Mouse (Mus musculus) large intestine, adult 2 months (tissue): ENCODE data around the gene Hdgfl2. TPM values are rescaled to one million over a fixed set of nuclear protein-coding genes. Genes with fewer than 3 reads are reported as not detected.
A peak's percentile ranks its signal among the peaks of the same experiment; 100 is the strongest.
"Not testable (repeated sequence)": the region's sequence is repeated elsewhere in the genome, so short reads cannot be mapped to it uniquely, and the experiment has no call there.

Source experiments
- DNase-seq: peaks from one replicate; pipeline ENCODE4 v3.0.0-alpha.2; 2012; ENCODE audit warnings: low read depth, low spot score
- WGBS: fragments of 180-500 bp; shearing (Covaris S2); methylation state at CpG from one replicate; pipeline ENCODE4 v1.1.7; 2018; 5-methylcytosine and 5-hydroxymethylcytosine counted together
- polyA plus RNA-seq: library from polyadenylated mRNA; depleted of rRNA; stranded (reverse); fragments of >200 nt; gene quantifications from 2 replicates; pipeline ENCODE4 v1.2.3, GENCODE M21; 2012

The Hdgfl2 gene
- polyA plus RNA-seq, 1 experiment = 22.2 TPM

DNA sequence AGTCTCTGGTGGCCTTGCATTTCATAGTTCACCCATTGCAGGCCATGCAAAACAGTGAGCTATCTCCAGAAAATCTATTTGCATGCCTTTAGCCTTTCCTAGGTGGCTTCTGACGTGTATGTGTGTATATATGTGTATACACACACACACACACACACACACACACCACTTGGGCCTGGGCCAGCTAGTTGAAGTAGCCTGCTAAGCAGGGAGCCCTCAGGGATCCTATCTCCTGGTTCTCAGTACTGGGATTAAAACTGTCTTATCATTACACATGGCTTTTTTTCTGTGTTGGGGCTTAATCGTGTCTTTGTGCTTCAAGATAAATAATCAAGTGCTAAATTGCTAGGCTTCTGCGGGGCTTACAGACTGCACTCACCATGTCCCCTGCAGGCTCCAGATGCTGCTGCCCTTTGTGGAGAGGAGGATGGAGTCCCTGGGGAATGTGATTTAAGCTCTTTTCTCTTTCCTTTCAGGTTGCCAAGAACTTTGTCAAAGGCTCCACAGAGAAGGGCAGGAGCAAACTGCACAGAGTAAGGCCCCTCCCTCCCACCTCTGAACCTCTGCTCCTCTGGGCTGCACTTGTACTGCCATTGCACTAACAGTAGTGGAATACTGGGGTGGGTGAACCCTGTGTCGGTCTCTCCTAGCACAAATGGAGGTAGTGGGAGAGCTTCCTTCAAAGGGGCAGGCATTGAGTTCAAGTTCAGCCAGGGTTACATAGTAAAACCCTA lies 23.3 kb upstream of the Hdgfl2 start:
- DNase-seq = no peak
- 68% methylated on average over 4 of the region's 4 CpGs for WGBS

DNA sequence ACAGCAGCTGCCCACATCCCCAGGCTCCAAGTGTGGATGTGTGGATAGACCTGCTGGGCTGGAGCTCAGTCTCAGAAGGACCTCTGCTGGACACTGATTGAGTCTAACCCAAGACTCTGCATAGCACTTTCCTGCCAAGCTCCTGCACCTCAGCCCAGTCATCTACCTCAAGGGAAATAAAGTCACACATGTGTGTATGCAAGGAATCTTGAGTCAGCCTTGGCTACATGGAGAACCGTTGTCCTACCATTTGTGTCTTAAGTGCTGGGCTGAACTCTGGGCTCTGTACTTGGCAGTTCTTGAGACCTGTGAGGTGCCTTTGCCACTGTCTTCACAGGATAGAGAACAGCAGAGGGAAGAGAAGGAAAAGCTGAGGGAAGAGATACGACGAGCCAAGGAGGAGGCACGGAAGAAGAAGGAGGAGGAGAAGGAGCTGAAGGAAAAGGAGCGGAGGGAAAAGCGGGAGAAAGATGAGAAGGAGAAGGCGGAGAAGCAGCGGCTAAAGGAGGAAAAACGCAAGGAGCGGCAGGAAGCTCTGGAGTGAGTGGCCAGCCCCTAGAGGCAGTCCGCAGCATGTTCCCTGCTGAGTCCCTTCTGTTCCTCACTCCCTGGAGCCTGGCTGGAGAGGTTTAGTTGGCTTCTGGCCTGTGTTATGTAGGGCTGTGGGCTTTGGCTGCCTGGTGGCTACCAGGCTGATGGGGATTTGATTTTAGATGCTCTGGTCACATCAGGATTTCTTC lies 21.9 kb upstream of the Hdgfl2 start:
- DNase-seq = no peak
- 93% methylated on average over 11 of the region's 11 CpGs for WGBS

DNA sequence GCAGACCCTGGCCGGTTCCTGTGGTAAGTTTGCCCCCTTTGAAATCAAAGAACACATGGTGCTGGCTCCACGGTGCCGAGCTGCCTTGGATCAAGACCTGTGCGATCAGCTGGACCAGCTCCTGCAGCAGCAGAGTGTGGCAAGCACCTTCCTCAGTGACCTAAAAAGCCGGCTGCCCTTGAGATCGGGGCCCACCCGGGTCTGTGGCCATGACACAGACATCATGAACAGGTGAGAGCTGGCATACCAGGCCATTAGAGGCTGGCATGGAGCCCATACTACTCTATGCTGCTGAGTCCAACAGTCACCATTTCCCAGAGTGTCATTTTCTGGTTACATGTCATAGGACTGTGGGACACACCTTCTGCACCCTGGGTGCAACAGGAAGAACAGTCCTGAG lies 17.4 kb upstream of the Hdgfl2 start:
- 85% methylated on average over 7 of the region's 7 CpGs for WGBS
- DNase-seq = no peak

DNA sequence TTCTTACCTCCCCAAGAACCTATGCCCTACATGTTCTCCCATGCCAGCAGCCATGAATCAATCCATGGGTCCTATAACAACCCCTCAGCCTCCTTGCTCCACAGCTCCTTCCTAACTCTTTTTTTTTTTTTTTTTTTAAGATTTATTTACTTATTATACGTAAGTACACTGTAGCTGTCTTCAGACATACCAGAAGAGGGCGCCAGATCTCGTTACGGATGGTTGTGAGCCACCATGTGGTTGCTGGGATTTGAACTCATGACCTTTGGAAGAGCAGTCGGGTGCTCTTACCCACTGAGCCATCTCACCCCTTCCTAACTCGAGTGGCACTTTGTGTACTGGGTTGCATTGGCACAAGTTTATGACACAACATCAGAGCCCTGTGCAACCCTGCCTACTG lies 13.7 kb upstream of the Hdgfl2 start:
- 71% methylated on average over 6 of the region's 6 CpGs for WGBS
- not testable (repeated sequence) for DNase-seq

DNA sequence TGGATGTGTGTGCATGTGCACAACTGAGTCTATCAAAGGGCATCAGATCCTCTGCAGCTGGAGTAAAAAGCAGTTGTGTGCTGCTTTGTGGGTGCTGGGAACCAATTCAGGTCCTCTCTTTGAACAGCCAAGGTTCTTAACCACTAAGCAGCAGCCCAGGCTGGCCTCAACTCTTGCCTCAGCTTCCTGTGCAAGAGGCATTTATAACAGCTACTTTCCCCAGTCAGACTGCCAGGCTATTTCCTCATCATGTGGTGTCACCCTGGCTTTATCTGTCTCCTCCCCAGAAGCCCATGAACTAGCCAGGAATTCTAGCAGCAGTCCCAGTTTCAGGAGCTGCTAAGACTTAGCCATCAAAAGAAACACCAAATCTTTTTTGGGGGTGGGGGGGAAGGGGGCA lies 13.0 kb upstream of the Hdgfl2 start:
- DNase-seq = no peak

DNA sequence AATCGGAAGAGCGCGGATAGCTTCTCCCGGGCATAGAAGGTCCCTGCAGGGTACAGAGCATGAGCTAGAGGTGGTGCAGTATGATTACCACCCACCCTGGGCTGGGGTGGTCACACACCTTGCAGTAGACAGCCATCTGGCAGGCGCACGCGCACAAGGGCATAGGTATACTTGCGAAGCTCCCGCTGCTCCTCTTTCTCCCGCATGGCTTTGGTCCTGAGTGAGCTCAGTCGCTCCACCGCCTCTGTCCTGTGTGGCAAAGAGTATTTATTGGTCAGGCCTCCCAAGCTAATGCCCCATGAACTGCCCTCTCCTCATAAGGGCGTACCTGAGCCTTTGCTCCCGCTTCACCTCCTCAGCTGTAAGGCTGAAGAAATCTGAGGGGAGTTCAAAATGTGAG lies 10.4 kb upstream of the Hdgfl2 start:
- WGBS = 94% methylated on average over 14 of the region's 14 CpGs
- DNase-seq = no peak

DNA sequence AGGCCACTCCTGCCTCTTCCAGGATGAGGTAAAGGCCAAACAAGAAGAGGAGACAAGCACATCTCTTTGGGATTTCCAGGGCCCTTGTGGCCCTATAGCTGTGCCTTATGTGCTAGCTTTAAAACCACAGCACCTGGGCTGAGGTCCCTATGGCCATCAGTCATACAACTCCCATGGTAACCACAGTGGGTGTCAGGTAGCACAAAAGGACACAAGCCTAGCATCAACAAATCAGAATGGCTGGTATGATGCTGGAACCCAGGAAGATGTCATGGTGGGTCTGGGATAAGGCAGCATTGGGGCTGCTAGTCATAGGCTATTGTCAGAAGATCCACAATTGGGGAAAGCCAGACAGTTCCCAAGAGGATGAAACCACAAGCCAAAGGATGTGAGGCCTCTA lies 8.3 kb upstream of the Hdgfl2 start:
- no peak for DNase-seq

DNA sequence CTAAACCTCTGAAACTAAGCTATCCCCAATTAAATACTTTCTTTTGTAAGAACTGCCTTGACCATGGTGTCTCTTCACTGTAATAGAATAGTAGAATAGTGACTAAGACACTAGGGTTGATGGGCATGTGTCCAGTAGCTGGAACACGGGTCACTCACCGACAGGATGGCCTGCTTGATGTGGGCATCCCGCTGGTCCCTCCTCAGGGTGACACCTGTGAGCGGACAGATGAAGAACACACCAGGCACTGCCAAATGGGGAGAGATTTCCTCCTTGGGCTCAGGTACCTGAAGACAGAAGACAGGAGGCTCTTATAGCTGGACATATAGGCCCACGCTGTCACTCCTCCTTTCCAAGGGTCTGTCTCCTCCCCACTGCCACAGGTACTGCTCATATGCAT lies 7.2 kb upstream of the Hdgfl2 start:
- DNase-seq = no peak
- WGBS = 89% methylated on average over 5 of the region's 5 CpGs

DNA sequence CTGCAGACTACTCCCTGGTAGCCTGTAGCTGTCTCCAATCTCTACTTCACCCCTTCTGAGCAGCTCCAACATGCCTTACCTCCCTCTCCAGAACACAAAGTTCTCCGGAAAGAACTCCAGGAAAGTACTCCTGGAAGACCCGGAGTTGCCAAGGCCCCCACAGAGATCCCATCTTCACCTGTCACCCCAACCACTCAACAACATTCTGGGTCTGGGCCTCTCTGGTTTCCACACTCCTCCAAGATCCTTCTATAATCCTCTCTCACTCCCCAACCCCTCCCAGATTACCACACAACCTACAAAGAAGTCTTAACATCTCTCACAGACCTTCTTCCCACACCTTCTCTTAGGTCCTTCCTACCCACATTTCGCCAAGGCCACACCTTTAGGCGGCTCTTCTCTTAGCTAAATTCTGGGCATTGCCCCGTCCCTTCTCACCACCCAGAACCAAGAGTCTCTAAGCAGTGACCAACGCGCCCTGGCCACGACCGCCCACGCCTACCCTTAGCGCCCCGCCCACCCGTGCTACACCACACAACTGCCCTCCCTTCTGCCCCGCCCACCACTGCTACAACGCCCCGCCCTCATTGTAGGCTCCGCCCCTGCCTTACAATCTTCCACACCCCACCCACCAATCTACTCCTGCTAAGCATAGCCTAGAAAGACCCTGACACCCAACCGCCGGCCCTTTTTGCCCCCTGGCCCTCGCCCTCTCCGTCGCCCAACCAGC lies 5.2 kb upstream of the Hdgfl2 start:
- DNase-seq = peak; percentile 64
- WGBS = 7% methylated on average over 22 of the region's 22 CpGs

DNA sequence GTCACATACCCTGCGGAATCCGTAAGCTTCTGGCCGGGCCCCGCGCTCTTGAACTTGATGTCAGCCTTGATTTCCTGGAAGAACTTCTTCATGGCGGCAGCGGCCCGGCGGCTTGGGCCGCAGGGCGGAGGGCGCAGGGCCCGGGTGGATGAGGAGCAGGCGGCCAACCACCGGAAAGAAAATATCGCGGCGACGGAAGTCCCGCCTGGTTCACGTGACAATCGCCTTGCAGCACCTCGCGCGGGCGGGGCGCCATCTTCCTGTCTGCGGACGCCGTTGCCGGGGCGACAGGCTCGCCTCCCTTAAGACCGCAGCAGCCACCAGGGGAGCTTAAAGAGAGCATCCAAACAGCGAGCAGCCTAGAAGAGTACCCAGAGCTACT lies 4.6 kb upstream of the Hdgfl2 start, which contains the start of gene Ubxn6:
Ubxn6 (minus strand) TSS at position 202 of the 382 bp plus-strand sequence.
- under 1% methylated on average over 35 of the region's 35 CpGs for WGBS

DNA sequence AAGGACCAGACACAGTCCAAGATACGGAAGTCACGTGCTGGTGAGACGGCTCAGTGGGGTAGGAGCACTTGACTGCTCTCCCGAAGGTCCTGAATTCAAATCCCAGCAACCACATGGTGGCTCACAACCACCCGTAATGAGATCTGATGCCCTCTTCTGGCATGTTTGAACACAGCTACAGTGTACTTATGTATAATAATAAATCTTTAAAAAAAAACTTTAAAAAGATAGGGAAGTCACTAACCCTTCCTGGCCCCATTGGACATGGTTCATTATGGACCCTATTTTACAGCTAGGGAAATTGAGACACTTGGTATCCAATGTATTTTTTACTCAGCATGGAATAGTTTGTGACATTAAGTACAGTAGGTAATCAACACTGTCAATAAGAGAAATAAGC lies 1.9 kb upstream of the Hdgfl2 start:
- WGBS = 73% methylated on average over 5 of the region's 5 CpGs
- DNase-seq = no peak

More for the DNA sequence above, 4.6 kb upstream of the Hdgfl2 start, which contains the start of gene Ubxn6:
- DNase-seq = peak; percentile 76

DNA sequence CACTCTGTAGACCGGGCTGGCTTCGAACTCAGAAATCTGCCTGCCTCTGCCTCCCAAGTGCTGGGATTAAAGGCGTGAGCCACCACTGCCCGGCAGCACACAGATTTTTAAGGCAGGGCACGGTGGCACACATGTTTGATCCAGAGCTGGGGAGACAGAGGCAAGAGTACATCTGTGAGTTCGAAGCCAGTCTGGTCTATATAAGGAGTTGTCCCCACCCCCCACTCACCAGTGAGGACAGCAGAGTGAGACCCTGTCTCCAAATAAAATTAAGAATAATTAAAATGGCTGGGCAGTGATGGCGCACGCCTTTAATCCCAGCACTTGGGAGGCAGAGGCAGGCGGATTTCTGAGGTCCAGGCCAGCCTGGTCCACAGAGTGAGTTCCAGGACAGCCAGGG lies 1.1 kb upstream of the Hdgfl2 start:
- 62% methylated on average over 9 of the region's 9 CpGs for WGBS
- not testable (repeated sequence) for DNase-seq

DNA sequence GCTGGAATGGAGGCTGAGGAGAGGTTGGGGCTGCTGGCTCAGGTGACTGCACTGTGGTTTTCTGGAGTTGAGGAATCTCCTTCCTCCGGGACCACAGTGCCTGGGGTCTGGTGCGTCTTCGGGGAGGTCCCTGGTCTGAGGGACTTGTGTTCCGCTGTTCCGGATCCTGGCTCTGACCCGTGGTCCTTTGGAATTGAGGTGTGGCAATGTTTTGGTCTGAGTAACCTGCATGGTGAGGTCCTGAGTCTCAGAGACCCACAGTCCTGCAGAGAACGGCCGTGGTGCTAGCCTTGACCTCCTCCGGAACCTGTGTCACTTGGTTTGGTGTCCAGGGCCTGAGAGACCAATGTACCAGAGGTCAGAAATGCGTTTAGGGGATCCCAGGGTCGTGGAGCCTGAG lies 487 bp downstream of the Hdgfl2 start:
- no peak for DNase-seq
- under 1% methylated on average over 11 of the region's 11 CpGs for WGBS

DNA sequence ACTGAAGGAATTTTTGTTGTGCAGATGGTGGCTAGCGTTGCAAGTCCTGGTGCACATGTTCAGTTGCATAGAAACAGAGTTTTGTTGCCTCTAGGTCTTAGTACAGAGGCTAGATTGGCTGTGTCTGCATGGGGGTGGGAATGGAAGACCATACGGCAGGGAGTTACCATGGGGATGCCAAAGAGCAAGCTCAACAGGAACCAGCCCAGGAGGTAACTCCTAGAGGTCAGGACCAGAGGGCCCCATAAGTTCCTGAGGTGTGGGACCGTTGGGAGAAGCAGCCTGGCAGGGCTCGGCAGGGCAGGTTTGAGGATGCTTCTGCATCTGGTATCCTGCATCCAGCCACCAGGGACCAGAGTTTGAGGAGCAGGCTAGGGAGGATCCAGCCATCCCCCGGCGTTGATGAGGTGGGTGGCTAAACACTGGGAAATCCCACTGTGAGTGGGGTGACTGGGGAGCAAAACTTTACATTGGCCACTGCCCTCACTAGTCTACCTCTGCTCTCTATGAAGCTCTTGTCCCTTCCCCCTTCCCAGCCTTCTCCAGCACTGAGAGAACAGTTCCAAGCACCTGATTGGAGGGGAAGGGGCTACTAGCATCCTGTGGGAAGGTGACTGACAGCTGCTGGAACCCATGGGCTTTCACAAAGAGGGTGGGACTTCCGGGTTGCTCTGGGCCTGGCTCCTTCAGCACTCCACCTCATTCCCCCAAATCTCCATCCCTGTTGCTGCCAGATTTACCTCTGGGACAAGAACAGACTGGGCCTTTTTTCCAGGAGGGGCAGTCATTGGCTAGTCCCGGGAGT lies 1.5 kb downstream of the Hdgfl2 start:
- DNase-seq = no peak
- 38% methylated on average over 8 of the region's 8 CpGs for WGBS

DNA sequence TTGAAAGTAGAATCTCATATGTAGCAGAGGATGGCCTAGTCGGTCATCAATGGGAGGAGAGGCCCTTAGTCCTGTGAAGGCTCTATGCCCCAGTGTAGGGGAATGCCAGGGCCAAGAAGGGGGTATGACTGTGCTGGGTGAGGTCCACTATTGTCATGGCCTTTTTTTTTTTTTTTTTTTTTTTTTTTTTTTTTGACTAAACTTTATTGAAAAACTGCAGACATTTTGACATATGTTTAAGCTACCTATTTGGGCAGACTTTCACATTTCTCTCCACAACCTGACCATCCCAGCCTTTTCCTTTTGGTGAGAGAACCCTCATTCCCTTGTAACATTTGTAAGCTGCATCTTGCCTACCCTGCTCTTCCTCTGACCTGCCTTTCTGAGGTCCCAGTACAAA lies 12.9 kb downstream of the Hdgfl2 start:
- no peak for DNase-seq
- 92% methylated on average over 1 of the region's 1 CpGs for WGBS

DNA sequence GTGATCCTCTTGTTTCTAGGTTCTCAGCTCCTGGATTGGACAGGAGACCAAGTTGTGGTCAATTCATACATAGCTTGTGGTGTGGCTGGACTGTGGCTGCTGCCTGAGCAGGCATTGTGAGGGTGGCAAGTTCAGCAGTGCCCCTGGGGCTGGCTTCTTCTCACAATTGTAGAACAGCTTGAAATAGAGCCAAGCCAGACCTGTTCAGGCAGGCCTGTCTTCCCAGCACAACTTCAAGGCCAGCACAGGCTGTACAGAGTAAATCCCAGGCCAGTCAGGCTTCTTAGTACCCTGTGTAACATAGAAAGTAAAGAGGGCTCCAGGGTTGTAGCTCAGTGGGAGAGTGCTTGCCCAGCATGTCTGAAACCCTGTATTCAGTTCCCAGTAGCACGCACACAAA lies 13.4 kb downstream of the Hdgfl2 start:
- DNase-seq = no peak

DNA sequence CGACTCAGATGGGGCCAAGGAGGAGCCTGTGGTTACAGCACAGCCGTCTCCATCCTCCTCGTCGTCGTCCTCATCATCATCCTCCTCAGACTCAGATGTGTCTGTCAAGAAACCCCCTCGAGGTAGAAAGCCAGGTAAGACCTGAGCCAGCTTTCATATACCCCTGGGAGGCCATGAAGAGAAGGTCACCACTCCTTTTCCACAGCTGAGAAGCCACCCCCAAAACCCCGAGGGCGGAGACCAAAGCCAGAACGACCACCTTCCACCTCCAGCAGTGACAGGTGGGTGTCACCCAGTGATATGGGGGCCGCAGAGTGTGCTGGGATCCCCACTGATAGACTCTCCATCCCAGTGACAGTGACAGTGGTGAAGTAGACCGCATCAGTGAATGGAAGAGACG lies 17.4 kb downstream of the Hdgfl2 start:
- no peak for DNase-seq
- 88% methylated on average over 12 of the region's 12 CpGs for WGBS

More for the DNA sequence above, 13.4 kb downstream of the Hdgfl2 start:
- WGBS = 96% methylated on average over 1 of the region's 1 CpGs

DNA sequence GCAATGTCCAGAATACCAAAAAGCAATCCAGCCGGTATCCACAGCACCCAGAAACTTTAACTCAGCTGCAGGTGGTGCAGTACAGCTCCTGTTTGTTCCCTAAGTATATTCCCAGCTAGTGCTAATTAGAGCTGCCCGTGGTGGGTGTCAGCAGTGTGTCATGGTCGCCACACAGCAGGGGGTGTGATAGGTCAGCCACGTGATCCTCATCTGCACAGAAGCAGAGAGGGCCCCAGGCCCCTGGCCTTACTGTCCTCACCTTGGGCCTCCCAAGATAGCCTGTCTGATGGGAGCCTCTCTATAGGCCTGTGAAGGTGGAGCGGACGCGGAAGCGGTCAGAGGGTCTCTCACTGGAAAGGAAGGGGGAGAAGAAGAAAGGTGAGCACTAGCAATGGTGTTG lies 18.7 kb downstream of the Hdgfl2 start:
- WGBS = 94% methylated on average over 8 of the region's 8 CpGs
- DNase-seq = no peak

DNA sequence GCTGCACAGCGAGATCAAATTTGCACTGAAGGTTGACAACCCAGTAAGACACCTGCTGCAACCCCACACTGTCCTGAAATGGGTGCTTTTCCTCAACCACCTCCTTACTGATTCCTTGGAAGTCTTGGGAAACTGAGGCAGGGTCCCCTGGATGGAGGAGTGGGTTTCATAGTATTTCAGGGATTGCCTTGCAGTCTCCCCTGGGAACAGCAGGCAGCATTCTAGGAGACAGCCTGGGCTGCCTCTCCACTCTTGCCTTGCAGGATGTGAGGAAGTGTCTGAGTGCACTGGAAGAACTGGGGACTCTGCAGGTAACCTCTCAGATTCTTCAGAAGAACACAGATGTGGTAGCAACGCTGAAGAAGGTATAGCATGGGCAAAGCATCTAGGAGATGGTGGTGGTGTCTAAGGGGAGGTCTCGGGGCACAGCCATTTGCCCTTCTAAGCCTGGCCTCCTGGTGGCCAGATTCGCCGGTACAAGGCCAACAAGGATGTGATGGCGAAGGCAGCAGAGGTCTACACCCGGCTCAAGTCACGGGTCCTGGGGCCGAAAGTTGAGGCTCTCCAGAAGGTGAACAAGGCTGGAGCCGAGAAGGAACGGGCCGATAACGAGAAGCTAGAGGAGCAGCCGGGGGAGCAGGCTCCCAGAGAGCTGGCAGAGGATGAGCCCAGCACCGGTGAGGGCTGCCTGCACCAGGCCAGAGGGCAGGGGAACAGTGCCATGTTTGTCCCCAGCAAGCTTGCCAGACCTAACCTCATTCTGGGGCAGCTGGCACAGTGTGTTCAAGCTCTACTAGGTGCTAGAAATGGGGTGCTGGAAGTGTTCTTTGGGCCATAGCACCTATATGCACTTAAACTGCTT lies 19.5 kb downstream of the Hdgfl2 start:
- DNase-seq = no peak
- WGBS = 92% methylated on average over 15 of the region's 15 CpGs
